In the genomic region with DNA sequence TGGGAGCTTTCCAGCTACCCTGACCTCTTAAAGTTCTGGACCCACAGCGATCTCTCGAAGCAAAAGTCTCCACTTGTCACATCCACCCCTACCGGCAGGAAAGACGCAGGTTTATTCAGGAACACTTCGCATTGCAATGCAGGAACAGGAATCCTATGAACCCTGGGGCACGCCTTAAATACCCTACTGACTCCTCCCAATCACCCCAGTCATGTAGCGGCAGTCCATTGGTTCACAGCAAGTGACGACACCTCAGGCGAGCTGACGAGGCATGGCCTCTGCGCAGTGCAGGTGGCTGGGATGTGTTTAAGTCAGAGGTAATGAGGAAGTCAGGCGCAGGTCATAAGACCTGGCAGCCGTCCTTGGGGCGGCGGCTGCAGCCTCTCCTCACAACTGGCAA, we compare ENCODE assay signal across 16 mouse cellular contexts.
"Had no signal": no experiment of that assay in that cellular context is flagged by ENCODE, and none has a peak within 500 bp of the region (broad histone marks: within the 10 kb centered on the region; RNA-seq: fewer than 3 reads in every experiment).

No protein-coding gene starts in this region.

- H3K27ac ChIP-seq: liver, embryonic 14.5 days; midbrain, embryonic 10.5 days; midbrain, embryonic 12.5 days; neural tube, embryonic 13.5 days; neural tube, embryonic 15.5 days had no signal

- H3K4me3 ChIP-seq: midbrain, embryonic 10.5 days; midbrain, embryonic 12.5 days; myocyte; neural tube, embryonic 13.5 days; neural tube, embryonic 15.5 days had no signal

- DNase-seq: lung, adult 18-20 months; lung, embryonic 14.5 days; lung, postnatal 10 days; lung, postnatal 4 days; midbrain, embryonic 14.5 days; retina, postnatal 1 day; right cerebral cortex, adult 18-20 months; thymus, adult 2 months; thymus, postnatal 25 days; thymus, postnatal 4 days had no signal

- H3K36me3 ChIP-seq: midbrain, embryonic 10.5 days; midbrain, embryonic 12.5 days; neural tube, embryonic 13.5 days; neural tube, embryonic 15.5 days had no signal

- H3K4me1 ChIP-seq: midbrain, embryonic 10.5 days; midbrain, embryonic 12.5 days; neural tube, embryonic 13.5 days; neural tube, embryonic 15.5 days had no signal

- H3K27me3 ChIP-seq: midbrain, embryonic 12.5 days; neural tube, embryonic 13.5 days; neural tube, embryonic 15.5 days had no signal
